Mouse (Mus musculus) heart, postnatal 36 days (tissue): ENCODE data around the gene Prkcq. TPM values are rescaled to one million over a fixed set of nuclear protein-coding genes. Genes with fewer than 3 reads are reported as not detected.

Experiments
- DNase-seq, 2 experiments: peaks; one replicate each; pipeline ENCODE4 v3.0.0; 2021 to 2022
- intact Hi-C: fragments of 180-260 bp; cut with DNase I; formaldehyde crosslinking; loops from one replicate; pipeline ENCODE4 v1.15.1; 2025
- total RNA-seq, 2 experiments: library from RNA; stranded (reverse); gene quantifications; 2 replicates each; pipeline ENCODE4 v1.2.3; 2021

Gene Prkcq
- total RNA-seq, 2 experiments from 2014 or later, result 2.1 TPM

DNA sequence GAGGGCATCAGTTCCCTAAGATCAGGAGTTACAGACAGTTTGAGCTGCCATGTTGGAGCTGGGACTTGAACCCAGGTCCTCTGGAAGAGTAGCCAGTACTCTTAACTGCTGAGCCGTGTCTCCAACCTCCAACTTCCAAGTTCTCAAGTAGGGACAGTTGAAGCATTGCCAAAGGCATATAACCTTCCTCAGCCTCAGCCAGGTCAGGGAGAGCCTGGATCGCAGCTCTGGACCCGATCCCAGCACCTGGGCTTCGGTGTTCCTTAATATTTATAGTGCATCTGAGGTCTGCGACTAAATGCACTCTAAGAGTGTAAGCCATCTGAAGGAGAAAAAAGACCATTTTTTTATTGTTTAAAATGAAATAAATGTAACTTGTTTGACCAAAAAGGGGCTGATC, 12.1 kb downstream of the Prkcq start:
- intact Hi-C loops, result no loop called here
- no peak for DNase-seq

DNA sequence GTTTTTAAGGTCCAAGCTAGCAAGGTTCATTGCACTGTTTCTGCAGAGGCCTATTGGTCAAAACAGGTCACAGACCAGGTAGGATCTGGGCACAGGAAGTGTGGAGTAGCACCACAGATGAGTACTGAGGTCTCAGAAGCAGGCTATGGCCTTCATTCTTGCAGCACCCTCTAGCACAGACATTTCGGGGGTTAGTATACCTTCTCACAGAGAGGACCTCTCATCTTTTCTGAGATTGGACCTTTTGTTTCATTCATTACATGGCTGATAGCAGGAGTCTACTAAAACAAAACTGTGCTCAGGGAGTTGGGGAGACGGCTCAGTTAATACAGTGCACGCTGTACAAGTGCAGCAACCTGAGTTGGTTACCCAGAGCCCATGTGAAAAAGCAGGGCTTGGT, 14.7 kb downstream of the Prkcq start:
- intact Hi-C loops, result no loop called here
- no peak for DNase-seq

DNA sequence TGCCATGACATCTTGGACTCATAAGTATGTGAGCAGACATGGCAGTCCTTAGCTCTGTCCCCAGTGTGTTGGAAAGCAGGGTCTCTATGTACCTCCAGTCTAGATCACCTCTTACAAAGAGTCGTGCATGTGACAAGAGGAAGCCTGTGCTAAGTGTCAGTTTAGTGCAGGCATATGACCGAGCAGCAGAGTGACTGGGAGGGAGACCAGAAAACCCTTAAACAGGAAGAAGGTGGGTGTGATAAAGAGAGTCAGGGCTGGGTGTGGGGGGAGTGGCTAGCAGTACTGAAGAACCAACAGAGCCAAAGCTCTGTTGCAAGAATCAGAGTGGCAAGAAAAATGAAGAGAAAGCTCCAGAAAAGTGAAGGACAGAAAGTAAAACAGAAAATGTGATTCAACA, 15.3 kb downstream of the Prkcq start:
- intact Hi-C loops, result no loop called here
- no peak for DNase-seq

DNA sequence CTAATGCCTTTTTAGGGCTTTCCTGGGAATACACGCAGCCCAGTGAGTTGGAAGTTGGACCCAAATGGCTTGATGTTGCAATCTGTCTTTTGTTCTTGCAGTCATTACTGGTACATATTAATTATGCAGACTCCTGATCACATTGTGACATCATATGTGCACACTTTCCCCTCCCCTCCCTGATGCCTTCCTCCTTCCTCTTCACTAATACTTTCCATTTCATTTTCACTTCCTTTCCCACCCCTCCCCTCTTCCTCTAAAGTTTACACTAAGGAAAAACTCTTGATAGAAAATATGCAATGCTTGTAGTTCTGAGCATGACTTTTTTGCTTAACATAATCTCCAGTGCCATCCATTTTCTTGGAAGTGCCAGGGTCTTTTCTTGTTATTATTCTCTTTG, 16.4 kb downstream of the Prkcq start:
- DNase-seq, result no peak
- intact Hi-C loops, result no loop called here

DNA sequence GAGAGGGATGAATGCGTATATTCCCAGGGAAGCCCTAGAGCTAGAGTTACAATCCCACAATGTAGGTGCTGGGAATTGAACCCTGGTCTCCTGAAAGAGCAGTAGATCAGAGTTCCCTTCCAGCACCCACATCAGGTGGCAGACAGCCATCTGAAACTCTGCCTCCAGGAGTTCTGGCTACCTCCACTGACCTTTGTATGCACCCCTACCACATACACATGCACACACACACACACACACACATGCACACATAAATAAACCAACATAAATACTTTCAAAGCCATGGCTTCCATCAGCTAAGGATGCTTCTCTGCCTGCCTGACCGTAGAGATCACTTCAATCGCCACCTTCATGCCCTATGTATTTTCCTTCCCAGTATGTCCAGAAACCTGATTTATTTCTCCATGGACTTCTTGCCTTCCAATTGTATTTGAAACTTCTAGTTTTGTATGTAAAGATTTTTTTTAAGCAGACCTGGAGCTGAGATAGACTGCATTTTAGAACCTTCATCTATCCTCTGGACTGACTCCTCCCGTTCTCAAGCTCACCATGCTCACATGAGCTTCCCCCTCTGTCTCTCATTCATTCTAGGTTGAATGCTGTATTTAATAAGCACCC, 17.4 kb downstream of the Prkcq start:
- intact Hi-C loops, result no loop called here
- DNase-seq, result no peak

DNA sequence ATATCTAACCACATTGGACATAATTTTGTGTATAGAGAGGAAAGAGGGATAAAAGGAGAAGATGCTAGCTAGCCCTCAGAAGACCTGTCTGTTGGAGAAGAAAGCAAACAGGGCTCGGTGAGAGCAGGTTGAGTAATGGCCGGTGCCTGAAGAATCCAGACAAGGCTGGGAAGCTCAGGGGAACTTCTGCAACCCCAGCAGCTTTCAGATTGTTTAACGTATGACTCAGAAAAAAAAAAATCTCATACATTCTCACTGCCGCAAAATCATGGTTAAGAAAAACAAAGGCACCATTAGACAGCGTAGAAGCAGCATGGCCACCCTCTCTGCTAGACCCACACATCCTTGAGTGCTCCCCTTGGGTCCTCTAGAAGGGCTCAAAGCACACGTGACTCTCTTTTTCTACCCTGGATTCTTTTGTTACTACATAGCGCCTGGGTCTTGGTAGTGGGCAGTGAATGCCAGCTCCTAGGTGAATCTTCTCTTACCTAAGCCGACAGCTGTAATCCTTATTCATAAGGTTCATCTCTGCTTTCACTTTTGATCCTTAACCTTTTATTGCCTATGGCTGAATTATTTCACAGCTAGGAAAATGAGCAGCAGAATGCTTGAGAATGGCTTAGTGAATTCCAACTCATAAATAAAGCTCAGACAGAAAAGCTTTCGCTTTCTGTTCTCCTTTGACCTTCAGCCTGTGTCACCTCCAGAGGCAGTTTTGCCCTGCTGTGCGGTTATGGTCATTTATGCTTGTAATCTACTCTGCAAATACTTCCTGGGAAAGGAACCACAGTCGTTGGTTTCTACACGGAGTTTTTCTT, 20.6 kb downstream of the Prkcq start:
- intact Hi-C loops, result no loop called here
- peak in 1 of 2 experiments; percentile 5 for DNase-seq

DNA sequence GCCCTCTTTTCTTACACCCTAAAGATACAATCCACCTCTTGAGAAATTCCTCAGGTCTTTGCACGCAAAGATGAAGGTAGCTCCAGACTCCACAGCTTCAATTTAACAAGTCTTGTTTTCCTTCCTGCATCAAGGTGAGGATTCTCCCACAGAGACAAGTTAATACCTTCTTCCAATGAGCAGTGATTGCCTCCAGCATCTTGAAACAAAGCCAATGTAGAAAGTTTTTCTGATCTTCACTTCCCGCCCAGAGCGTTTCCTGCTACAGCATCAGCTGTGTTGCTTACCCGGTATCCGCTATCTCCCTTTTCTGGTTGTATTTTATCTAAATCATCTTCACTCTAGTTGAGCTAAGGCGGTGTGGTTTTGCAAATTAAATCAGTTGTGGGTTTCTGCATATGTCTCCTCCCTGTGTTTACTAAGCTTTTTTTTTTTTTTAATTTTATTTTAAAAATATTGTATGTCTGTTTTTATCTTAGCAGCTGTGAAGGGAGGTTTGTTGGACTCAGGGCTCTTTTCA, 21.3 kb downstream of the Prkcq start:
- intact Hi-C loops, result no loop called here
- DNase-seq, result no peak

DNA sequence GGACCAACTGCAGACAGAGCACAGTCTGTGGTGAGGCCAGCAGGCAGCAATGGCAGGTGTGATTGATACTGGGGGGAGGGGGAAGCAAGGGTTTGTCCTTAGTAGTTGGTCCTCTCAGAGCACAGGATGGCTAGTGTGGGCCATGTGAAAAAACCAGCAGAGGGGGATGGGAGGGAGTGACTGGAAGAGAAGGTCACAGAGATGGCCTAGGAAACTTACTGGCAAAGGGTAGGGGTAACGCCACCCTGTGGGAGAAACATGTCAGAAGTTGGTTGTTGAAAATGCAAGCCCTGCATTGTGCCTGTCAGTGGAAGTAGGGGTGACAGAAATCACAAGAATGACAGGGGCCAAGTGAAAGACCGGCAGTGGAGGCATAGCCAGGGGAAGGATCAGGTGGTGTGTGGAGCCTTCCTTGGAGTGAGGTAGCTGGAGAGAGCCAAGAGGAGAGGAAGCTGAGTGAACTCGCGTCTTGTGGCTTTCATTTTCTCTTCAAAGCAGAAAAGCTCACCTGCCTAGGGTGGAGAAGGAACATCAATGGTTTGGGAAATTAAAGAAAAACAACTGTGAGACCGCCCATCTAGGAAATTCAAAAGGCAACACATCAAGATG, 22.9 kb downstream of the Prkcq start:
- intact Hi-C loops, result no loop called here
- DNase-seq, result no peak

DNA sequence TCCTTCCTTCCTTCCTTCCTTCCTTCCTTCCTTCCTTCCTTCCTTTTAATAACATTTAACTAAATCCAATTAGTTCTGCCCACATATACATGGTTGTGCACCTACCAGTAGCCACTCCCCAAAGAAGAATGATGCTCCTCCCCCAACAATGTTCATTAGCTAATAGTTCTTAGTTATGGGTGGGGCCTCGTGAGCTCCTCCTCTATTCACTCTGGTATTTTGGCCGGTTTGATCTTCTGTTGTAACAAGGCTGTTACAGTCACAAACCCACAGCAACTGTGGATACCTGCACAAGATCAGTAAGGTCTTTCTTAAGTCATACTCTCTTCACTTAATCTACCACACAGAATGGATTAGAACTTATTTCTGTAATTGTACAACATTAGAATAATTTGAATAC, 24.2 kb downstream of the Prkcq start:
- no peak for DNase-seq
- intact Hi-C loops, result no loop called here

DNA sequence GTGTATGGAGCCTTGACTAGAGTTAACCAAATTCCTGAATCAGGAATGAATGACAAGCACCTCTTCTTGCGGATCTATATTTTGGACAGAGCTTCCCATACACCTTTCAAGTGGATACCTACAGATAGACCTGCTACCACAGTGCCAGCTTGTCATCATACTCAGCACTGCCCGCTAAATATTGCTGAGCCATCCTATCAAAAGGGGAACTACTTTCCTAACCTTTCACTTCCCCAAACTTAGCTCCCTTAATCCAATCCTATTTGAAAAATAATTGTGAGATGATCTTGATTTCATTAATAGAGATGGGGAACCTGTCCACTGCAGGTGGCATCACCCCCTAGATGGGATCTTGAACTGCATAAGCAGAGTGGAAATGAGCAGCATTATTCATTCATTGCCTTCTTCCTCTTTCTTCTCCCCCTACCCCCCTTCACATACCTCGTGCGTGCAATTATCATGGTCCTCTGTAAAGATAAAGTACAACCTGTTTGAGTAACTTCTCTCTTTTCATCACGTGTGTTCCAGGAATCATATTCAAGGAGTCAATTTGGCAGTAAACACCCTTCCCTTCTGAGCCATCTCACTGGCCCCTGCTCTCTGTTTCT, 25.1 kb downstream of the Prkcq start:
- intact Hi-C loops, result no loop called here
- no peak for DNase-seq

DNA sequence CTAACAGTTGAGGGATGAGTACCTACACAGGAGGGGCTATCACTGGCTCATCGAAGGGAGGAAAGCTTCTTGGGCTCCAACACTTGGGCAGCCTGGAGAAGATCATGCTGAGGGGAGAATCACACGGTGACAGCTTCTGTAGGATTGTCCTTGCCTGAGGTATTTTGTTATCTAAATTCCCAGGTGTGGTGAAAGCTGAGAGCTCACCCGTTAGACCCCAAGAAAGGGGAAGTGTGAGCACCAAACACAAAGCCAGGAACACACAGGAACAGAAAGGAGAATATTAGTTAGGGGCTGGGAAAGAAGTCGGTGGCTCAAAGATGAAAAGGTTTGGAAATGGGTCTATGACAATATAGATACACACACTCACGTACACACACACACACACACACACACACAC, 27.7 kb downstream of the Prkcq start:
- intact Hi-C loops, result no loop called here
- no peak for DNase-seq

DNA sequence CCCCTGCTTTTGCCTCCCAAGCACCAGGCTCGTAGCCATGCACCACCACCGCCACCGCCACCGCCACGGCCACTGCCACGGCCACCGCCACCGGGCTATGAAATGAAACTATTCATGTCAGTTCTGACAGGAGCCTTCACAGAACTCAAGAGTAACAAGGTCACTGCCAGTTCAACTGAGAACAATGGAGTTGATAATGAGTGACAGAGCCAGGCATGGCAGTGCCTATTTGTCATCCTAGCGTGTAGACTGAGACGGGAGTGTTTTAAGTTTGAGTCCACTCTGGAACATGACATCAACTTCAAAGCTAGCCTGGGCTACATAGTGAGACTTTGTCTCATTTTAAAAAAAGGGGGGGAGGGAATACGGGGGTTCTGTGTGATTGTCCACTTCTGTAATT, 30.9 kb downstream of the Prkcq start:
- no peak for DNase-seq
- intact Hi-C loops, result no loop called here

DNA sequence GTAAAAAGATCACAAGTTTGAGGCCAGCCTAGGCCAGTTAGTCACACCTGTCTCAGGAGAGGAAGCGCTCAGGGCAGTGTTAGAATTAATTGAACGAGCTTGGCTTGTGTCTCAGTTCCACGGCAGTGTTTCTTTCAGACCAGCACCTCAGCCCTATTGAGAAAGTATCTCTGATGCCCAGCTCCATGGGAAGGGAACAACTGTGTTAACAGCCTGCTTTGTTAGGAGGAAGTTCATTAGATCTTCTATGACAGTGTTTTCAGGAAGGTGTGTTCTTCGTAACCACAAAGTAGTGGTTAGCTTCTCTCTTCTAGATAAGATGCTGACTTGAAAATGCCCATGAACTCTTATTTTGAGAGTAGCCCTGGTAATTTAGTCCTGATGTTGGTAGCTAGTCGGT, 31.4 kb downstream of the Prkcq start:
- intact Hi-C loops, result no loop called here
- no peak for DNase-seq

DNA sequence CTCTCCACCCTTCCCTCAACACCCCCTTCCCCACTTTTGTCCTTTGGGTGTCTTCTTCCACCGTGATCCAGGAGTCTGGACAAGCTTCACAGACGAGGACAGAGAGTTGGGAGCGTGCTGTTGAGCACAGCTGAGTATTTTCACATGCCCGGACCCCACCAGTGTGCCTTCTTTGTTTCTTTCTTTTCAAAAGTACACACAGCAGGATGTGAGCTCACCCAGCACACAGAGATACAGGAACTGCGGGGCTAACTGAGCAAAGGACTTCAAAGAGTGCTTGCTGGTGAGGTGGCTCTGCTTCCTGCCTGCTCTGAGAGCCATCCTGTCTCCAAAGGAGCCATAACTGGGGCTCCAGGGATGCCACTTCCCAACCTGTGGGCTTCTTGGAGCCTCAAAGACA, 32.3 kb downstream of the Prkcq start:
- DNase-seq, result no peak
- intact Hi-C loops, result no loop called here

DNA sequence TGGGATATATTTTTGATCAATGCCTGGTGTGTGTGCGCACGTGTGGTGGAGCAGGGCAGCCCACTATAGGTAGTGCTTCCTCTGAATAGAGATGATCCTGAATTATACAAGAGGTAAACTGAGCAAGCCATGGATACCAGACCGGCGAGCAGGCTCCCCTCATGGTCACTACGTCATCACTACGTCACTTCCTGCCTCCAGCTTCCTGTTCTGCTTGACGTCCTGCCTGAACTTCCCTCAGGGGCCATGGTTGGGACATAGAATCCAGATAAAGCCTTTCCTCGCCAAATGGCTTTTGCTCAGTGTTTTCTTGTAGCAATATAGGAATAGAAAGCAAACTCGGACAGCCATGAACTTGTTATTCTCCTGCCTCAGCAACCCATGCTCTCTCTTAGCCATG, 33.1 kb downstream of the Prkcq start:
- no peak for DNase-seq
- intact Hi-C loops, result no loop called here

DNA sequence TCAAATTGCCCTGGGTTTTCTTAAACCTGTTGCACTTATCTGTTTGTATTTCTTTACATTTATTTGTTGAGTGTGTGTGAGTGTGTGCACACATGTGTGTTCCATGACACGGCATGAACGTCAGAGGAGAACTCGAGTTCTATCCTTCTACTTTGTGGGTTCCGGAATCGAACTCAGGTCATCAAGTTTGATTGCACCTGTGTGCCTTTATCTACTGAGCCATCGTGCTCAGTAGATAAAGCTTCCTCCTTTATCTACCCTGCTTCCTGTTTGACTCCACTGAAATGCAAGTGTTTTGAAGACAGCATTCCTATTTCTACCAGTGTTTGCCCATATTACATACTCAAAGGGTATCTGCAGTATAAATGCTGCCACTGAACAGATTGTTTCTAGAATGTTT, 33.8 kb downstream of the Prkcq start:
- intact Hi-C loops, result no loop called here
- no peak for DNase-seq

DNA sequence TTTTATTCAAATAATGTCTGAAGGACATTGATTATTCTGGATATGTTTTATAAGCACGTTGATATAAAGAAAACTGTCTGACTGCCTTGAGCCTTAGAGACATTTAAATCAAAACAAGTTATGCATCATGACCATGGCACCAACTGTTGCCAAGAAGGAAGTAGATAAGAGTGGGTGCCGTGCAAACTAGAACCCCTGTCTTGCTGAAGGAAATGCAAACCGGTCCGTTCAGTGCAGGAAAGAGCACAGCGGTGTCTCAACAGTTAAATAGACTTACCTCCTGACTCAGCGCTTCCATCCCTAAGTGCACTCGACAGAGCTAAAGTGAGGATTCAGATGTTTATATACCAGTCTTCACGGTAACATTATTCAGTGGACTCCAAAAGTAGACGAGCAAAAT, 36.4 kb downstream of the Prkcq start:
- intact Hi-C loops, result no loop called here
- no peak for DNase-seq

DNA sequence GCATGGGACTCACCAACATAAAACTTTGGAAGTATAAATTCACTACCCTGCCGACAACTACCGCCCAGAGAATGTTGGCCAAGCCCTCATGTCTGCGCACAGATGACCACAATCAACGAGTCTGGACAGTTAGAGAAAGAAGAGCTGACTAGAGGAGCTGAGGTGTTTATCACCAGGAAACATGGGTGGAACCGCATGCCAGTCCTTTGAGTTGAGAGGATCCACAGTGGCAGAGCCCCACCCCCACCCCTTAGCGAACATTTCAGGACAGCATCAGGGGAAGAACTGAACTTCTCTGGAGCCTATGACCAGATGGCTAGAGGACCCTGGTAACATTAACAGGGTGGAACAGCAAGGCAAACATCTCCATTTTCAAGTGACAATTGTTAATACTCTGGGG, 37.4 kb downstream of the Prkcq start:
- intact Hi-C loops, result no loop called here
- DNase-seq, result no peak

DNA sequence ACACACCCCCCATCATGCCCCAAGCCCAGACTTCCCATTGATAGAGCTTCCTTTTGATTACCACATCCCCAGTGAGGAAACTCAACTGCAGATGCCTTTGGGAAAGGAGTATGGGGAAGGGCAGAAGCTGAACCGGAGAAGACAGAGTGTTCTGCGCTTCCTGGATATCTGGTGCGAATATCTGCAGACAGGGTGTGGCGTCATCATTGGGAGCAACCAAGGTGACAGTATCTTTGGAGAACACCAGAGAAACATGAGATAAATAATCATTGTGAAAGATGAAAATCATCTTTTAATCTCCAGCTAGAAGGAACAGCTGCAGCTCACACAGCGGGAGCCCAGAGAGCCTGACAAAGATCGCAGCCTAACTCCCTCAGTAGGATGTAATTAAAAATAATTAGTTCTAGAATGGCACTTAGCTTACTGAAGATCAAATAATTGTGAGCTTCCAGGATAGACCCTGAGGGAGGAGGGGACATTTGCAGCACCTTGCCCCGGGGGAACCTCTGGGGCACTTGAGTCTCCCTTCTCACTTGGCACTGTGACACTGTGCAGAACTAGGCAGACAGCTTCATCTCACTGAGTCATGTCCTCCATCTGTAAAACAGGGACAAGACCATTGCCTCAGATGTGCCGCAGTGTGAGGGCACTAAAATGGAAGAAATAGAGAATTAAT, 38.5 kb downstream of the Prkcq start:
- intact Hi-C loops, result no loop called here
- DNase-seq, result no peak

DNA sequence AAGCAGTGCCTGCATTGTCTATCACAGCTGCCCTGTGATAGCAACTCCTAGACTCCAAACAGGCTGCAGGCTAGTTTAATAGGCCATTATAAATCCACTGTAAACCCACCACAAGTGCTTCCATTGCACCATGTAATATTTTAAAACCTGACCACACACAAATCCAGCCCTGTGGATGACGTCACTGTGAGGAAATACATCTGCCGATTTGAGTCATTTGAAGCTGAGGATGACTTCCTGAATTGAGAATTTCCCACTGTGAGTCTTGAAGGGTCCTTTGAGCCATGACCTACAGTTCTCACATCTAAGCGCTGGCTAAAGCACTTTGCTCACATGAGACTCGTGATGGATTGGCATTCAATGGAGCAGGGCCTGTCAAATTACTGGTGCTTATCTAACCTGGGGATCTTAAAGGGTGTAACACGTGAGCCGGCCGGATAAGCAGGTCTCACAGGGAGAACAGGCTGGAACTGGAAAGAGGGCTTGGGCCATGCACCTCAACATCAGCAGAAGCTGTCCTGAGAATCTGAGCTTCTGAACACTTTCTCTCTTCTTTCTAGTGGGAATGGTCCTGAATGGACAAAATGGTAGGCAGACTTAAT, 40.2 kb downstream of the Prkcq start:
- intact Hi-C loops, result no loop called here

DNA sequence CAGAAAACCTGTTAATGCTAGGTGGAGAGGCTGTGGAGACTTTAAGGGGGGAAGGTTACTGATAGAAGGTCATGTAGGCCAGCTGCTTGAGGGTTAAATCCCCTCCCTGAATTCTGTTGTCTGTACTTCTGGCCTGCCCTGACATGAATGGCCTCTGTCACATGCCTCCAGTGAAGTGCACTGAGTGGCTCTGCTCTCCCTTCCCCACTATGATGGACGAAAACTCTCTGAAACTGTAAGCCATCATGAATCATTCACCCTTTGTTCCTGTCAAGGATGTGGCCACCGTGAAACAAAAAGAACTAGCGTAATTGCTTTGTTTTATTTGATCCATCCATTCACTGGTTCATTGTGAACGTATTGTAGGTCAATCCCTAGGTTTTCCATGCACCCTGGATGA, 44.5 kb downstream of the Prkcq start:
- no peak for DNase-seq
- intact Hi-C loops, result no loop called here

More for the DNA sequence above, 40.2 kb downstream of the Prkcq start:
- no peak for DNase-seq
